Mouse (Mus musculus): ENCODE results near the gene Klf6.
A peak's percentile ranks its signal among the peaks of the same experiment; 100 is the strongest.

The Klf6 gene

GRCm38 (mm10) chr13:5864265-5865097 is 3.2 kb downstream of the Klf6 start:
- peak; percentile 24 to 37 for DNase-seq

GRCm38 (mm10) chr13:5865098-5865415 is 3.8 kb downstream of the Klf6 start:
- DNase-seq, result peak in 1 of 2 experiments; percentile 20

GRCm38 (mm10) chr13:5866091-5866490 is 4.8 kb downstream of the Klf6 start:
- DNase-seq, result no peak

- DNase-seq, result no peak
These were observed 5.2 kb downstream of the Klf6 start for GRCm38 (mm10) chr13:5866532-5866931.

GRCm38 (mm10) chr13:5868376-5868775 is 7.1 kb downstream of the Klf6 start:
- DNase-seq, result no peak

- no peak for DNase-seq
These were observed 8.2 kb downstream of the Klf6 start for GRCm38 (mm10) chr13:5869433-5869832.

GRCm38 (mm10) chr13:5869842-5870241 is 8.6 kb downstream of the Klf6 start:
- no peak for DNase-seq

GRCm38 (mm10) chr13:5870382-5871272 is 9.3 kb downstream of the Klf6 start:
- no peak for DNase-seq

- DNase-seq, result no peak
These were observed 10.1 kb downstream of the Klf6 start for GRCm38 (mm10) chr13:5871414-5871813.

- DNase-seq, result no peak
These were observed 12.4 kb downstream of the Klf6 start for GRCm38 (mm10) chr13:5873681-5874080.

- no peak for DNase-seq
These were observed 14.2 kb downstream of the Klf6 start for GRCm38 (mm10) chr13:5875478-5875877.

- no peak for DNase-seq
These were observed 17.5 kb downstream of the Klf6 start for GRCm38 (mm10) chr13:5878748-5879147.

GRCm38 (mm10) chr13:5886810-5887209 is 25.5 kb downstream of the Klf6 start:
- DNase-seq, result no peak

- DNase-seq, result no peak
These were observed 26.9 kb downstream of the Klf6 start for GRCm38 (mm10) chr13:5888164-5888563.

GRCm38 (mm10) chr13:5888731-5889130 is 27.4 kb downstream of the Klf6 start:
- DNase-seq, result no peak

- DNase-seq, result no peak
These were observed 28.8 kb downstream of the Klf6 start for GRCm38 (mm10) chr13:5890035-5890434.

- DNase-seq, result no peak
These were observed 31.6 kb downstream of the Klf6 start for GRCm38 (mm10) chr13:5892684-5893447.

GRCm38 (mm10) chr13:5894910-5895309 is 33.6 kb downstream of the Klf6 start:
- DNase-seq, result no peak

GRCm38 (mm10) chr13:5895851-5896250 is 34.6 kb downstream of the Klf6 start:
- DNase-seq, result no peak

- DNase-seq, result no peak
These were observed 36.1 kb downstream of the Klf6 start for GRCm38 (mm10) chr13:5897176-5897959.

- DNase-seq, result no peak
These were observed 37.7 kb downstream of the Klf6 start for GRCm38 (mm10) chr13:5899021-5899420.

GRCm38 (mm10) chr13:5899641-5900040 is 38.4 kb downstream of the Klf6 start:
- DNase-seq, result no peak

All from thymus, postnatal 36 days (tissue).